Mouse (Mus musculus) midbrain, embryonic 11.5 days (tissue): ENCODE measurements around the gene Nedd4. TPM values are rescaled to one million over a fixed set of nuclear protein-coding genes. Genes with fewer than 3 reads are reported as not detected.
A peak's percentile ranks its signal among the peaks of the same experiment; 100 is the strongest.

Source experiments
- ATAC-seq: fragments of 200-750 bp; cut with Nextera tagmentation; 2 replicates; pipeline ENCODE4 v1.8.0; 2017; ENCODE audit warnings: moderate TSS enrichment, moderate library complexity; ENCODE audit not compliant: low FRiP score
- DNase-seq: peaks from one replicate; pipeline ENCODE4 v3.0.0; 2015; ENCODE audit warnings: low spot score; ENCODE audit errors: missing footprints
- H3K27ac ChIP-seq: fragments of 300-500 bp; sonication (generic); 2 replicates; pipeline ENCODE4 v1.5.1; 2014; ENCODE audit warnings: low read depth, low read length
- H3K27me3 ChIP-seq: fragments of 300-500 bp; sonication (generic); 2 replicates; pipeline ENCODE4 v1.6.1; 2014; ENCODE audit warnings: mild to moderate bottlenecking, low read length, moderate library complexity, mixed read lengths; ENCODE audit not compliant: control insufficient read depth, insufficient read depth
- H3K36me3 ChIP-seq: fragments of 300-500 bp; sonication (generic); 2 replicates; pipeline ENCODE4 v1.6.1; 2014; ENCODE audit warnings: mild to moderate bottlenecking, low read length, moderate library complexity, mixed read lengths; ENCODE audit not compliant: control insufficient read depth, insufficient read depth
- H3K4me1 ChIP-seq: fragments of 300-500 bp; sonication (generic); 2 replicates; pipeline ENCODE4 v1.6.1; 2014; ENCODE audit warnings: low read length; ENCODE audit not compliant: control insufficient read depth, insufficient read depth
- H3K4me2 ChIP-seq: fragments of 300-500 bp; sonication (generic); 2 replicates; pipeline ENCODE4 v1.6.1; 2014; ENCODE audit warnings: mild to moderate bottlenecking, moderate library complexity
- H3K4me3 ChIP-seq: fragments of 300-500 bp; sonication (generic); 2 replicates; pipeline ENCODE4 v1.5.1; 2014; ENCODE audit warnings: low read depth, low read length
- H3K9ac ChIP-seq: fragments of 300-500 bp; sonication (generic); 2 replicates; pipeline ENCODE4 v1.6.1; 2014; ENCODE audit warnings: low read length
- H3K9me3 ChIP-seq: fragments of 300-500 bp; sonication (generic); 2 replicates; pipeline ENCODE4 v1.6.1; 2016; ENCODE audit warnings: low read length; ENCODE audit not compliant: control insufficient read depth
- WGBS: fragments of 180-500 bp; shearing (Covaris S2); extraction: QIAGEN DNeasy Blood & Tissue Kit; methylation state at CpG from one replicate; pipeline ENCODE4 v1.1.7; 2014; 5-methylcytosine and 5-hydroxymethylcytosine counted together
- polyA plus RNA-seq: library from polyadenylated mRNA; unstranded; fragments of >200 nt; fragmentation: Nextera tagmentation; extraction: Ambion mirVana; gene quantifications from 2 replicates; pipeline ENCODE4 v1.2.1, GENCODE M21; 2014

The Nedd4 gene
- 812 and 869 TPM in 2 replicates for polyA plus RNA-seq

- peak within 1 kb of the TSS; percentile 87 for H3K4me2 ChIP-seq
- H3K9me3 ChIP-seq = no peaks in the 10 kb centered on the region
- peak within 1 kb of the TSS; percentile 97 for H3K27ac ChIP-seq
- no peaks in the 10 kb centered on the region for H3K27me3 ChIP-seq
- H3K9ac ChIP-seq = peak within 1 kb of the TSS; percentile 100
- peak within 1 kb of the TSS; percentile 99 for H3K4me3 ChIP-seq
- peaks cover 27% of the 10 kb centered on the region for H3K4me1 ChIP-seq
- H3K36me3 ChIP-seq = peaks cover 9% of the 10 kb centered on the region
- WGBS = under 1% methylated on average over 74 of the region's 83 CpGs
- ATAC-seq (peak; percentile 94), DNase-seq (peak; percentile 100)
Observed at GRCm38 (mm10) chr9:72661895-72662661, at the start of gene Nedd4. Gene Nedd4 (plus strand): TSS chr9:72662346.

GRCm38 (mm10) chr9:72613884-72614283, 48.3 kb upstream of the Nedd4 start:
- no peak overlapping the region for H3K9ac ChIP-seq
- no peaks in the 10 kb centered on the region for H3K27me3 ChIP-seq
- DNase-seq = no peak
- H3K4me2 ChIP-seq = no peak overlapping the region
- H3K9me3 ChIP-seq = no peaks in the 10 kb centered on the region
- H3K27ac ChIP-seq = no peak overlapping the region
- no peaks in the 10 kb centered on the region for H3K4me1 ChIP-seq
- WGBS = 83% methylated on average over 2 of the region's 2 CpGs
- H3K36me3 ChIP-seq = peaks cover 20% of the 10 kb centered on the region
- no peak for ATAC-seq
- no peak overlapping the region for H3K4me3 ChIP-seq

- Histone ChIP-seq H3K4me2 (no peak overlapping the region), H3K4me1 (no peaks in the 10 kb centered on the region), H3K9ac (no peak overlapping the region), H3K9me3 (no peaks in the 10 kb centered on the region), H3K27ac (peak overlapping the region; percentile 36; the same call in 1 of the 2 replicates), H3K4me3 (no peak overlapping the region), H3K36me3 (peaks cover 21% of the 10 kb centered on the region), H3K27me3 (no peaks in the 10 kb centered on the region)
- DNase-seq (no peak), ATAC-seq (no peak)
- WGBS = 76% methylated on average over 6 of the region's 6 CpGs
Observed at GRCm38 (mm10) chr9:72614786-72615480, 47.2 kb upstream of the Nedd4 start.

- Histone ChIP-seq H3K4me1 (no peaks in the 10 kb centered on the region), H3K27ac (no peak overlapping the region), H3K36me3 (peaks cover 21% of the 10 kb centered on the region), H3K4me2 (no peak overlapping the region), H3K4me3 (no peak overlapping the region), H3K9ac (no peak overlapping the region), H3K27me3 (no peaks in the 10 kb centered on the region), H3K9me3 (no peaks in the 10 kb centered on the region)
- 84% methylated on average over 3 of the region's 3 CpGs for WGBS
- no peak for DNase-seq
- ATAC-seq = no peak
Observed at GRCm38 (mm10) chr9:72618037-72618436, 44.1 kb upstream of the Nedd4 start.

- Histone ChIP-seq H3K4me3 (no peak overlapping the region), H3K9me3 (no peaks in the 10 kb centered on the region), H3K4me1 (no peaks in the 10 kb centered on the region), H3K4me2 (no peak overlapping the region), H3K9ac (no peak overlapping the region), H3K27me3 (no peaks in the 10 kb centered on the region), H3K27ac (no peak overlapping the region), H3K36me3 (peaks cover 6% of the 10 kb centered on the region)
- WGBS = 83% methylated on average over 1 of the region's 1 CpGs
- no peak for DNase-seq
- ATAC-seq = no peak
Observed at GRCm38 (mm10) chr9:72623605-72624004, 38.5 kb upstream of the Nedd4 start.

- Histone ChIP-seq H3K4me2 (no peak overlapping the region), H3K9me3 (no peaks in the 10 kb centered on the region), H3K27ac (no peak overlapping the region), H3K27me3 (no peaks in the 10 kb centered on the region), H3K4me3 (no peak overlapping the region), H3K36me3 (no peaks in the 10 kb centered on the region), H3K4me1 (no peaks in the 10 kb centered on the region), H3K9ac (no peak overlapping the region)
- ATAC-seq (no peak), DNase-seq (no peak)
- WGBS = 67% methylated on average over 1 of the region's 1 CpGs
Observed at GRCm38 (mm10) chr9:72627598-72627997, 34.5 kb upstream of the Nedd4 start.

- WGBS = 58% methylated on average over 2 of the region's 2 CpGs
- no peak for ATAC-seq
Observed at GRCm38 (mm10) chr9:72628591-72628990, 33.6 kb upstream of the Nedd4 start.

GRCm38 (mm10) chr9:72632198-72632597, 29.9 kb upstream of the Nedd4 start:
- ATAC-seq (no peak), DNase-seq (no peak)
- H3K27me3 ChIP-seq = no peaks in the 10 kb centered on the region
- H3K27ac ChIP-seq = no peak overlapping the region
- H3K4me3 ChIP-seq = no peak overlapping the region
- no peaks in the 10 kb centered on the region for H3K36me3 ChIP-seq
- H3K9me3 ChIP-seq = no peaks in the 10 kb centered on the region
- no peak overlapping the region for H3K9ac ChIP-seq
- H3K4me2 ChIP-seq = no peak overlapping the region
- no peaks in the 10 kb centered on the region for H3K4me1 ChIP-seq
- WGBS = 79% methylated on average over 1 of the region's 1 CpGs

More at GRCm38 (mm10) chr9:72628591-72628990, 33.6 kb upstream of the Nedd4 start:
- Histone ChIP-seq H3K27ac (no peak overlapping the region), H3K4me2 (no peak overlapping the region), H3K36me3 (no peaks in the 10 kb centered on the region), H3K9me3 (no peaks in the 10 kb centered on the region), H3K9ac (no peak overlapping the region), H3K27me3 (no peaks in the 10 kb centered on the region), H3K4me3 (no peak overlapping the region), H3K4me1 (no peaks in the 10 kb centered on the region)
- no peak for DNase-seq

GRCm38 (mm10) chr9:72635134-72635533, 27.0 kb upstream of the Nedd4 start:
- peaks cover 5% of the 10 kb centered on the region; the same call in 1 of the 2 replicates for H3K4me1 ChIP-seq
- H3K27ac ChIP-seq = no peak overlapping the region
- DNase-seq (peak; percentile 91), ATAC-seq (no peak)
- H3K4me3 ChIP-seq = no peak overlapping the region
- H3K36me3 ChIP-seq = no peaks in the 10 kb centered on the region
- H3K9ac ChIP-seq = no peak overlapping the region
- no peaks in the 10 kb centered on the region for H3K27me3 ChIP-seq
- H3K9me3 ChIP-seq = no peaks in the 10 kb centered on the region
- H3K4me2 ChIP-seq = no peak overlapping the region
